34 mouse cellular contexts compared by ENCODE assay signal in the genomic region with DNA sequence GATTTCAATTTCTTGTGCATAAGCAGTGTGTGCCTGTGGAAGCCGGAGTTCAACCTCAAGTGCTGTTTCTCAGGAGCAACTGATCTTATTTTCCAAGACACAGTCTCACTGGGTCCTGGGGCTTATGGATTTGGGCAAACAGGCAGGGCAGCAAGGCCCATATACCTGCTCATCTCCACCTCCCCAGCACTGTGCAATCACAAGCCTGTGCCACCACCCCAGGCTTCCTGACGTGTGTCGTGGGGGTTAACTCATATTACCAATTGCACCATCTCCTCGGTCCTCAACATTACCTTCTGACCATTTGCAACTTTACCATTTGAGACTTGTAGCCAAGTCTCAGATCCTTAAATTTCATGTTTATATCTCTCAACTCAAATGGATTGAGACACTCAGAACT.
"Had no signal": no experiment of that assay in that cellular context is flagged by ENCODE, and none has a peak within 500 bp of the region (broad histone marks: within the 10 kb centered on the region; RNA-seq: fewer than 3 reads in every experiment).

No protein-coding gene starts in this region.

- ATAC-seq: hindbrain, embryonic 16.5 days; hindbrain, postnatal 0 days; inflammation-experienced regulatory T-cells, adult 6 months; intestine, embryonic 15.5 days; intestine, embryonic 16.5 days; intestine, postnatal 0 days had no signal

- H3K9me3 ChIP-seq: heart, embryonic 10.5 days; heart, embryonic 13.5 days; heart, embryonic 15.5 days; hindbrain, embryonic 12.5 days; hindbrain, embryonic 13.5 days; hindbrain, embryonic 15.5 days; intestine, embryonic 15.5 days had no signal

- H3K27ac ChIP-seq: heart, embryonic 10.5 days; heart, embryonic 13.5 days; heart, embryonic 15.5 days; hindbrain, embryonic 10.5 days; hindbrain, embryonic 12.5 days; hindbrain, embryonic 13.5 days; hindbrain, embryonic 14.5 days; hindbrain, embryonic 15.5 days; hindbrain, postnatal 0 days; intestine, embryonic 15.5 days; kidney, embryonic 15.5 days; kidney, postnatal 0 days; layer of hippocampus, adult 2 months had no signal

- H3K9ac ChIP-seq: heart, embryonic 12.5 days; heart, embryonic 13.5 days; heart, embryonic 15.5 days; hindbrain, embryonic 12.5 days; hindbrain, embryonic 13.5 days; hindbrain, embryonic 14.5 days; hindbrain, embryonic 15.5 days; intestine, embryonic 15.5 days; kidney, embryonic 15.5 days had no signal

- H3K4me1 ChIP-seq: heart, embryonic 10.5 days; intestine, embryonic 15.5 days had no signal

- H3K27me3 ChIP-seq: heart, embryonic 12.5 days; heart, embryonic 13.5 days; heart, embryonic 15.5 days; hindbrain, embryonic 12.5 days; hindbrain, embryonic 13.5 days; hindbrain, embryonic 15.5 days; intestine, embryonic 15.5 days; kidney, embryonic 15.5 days had no signal

- H3K4me3 ChIP-seq: heart, embryonic 10.5 days; heart, embryonic 12.5 days; heart, embryonic 13.5 days; heart, embryonic 15.5 days; hindbrain, embryonic 10.5 days; hindbrain, embryonic 12.5 days; hindbrain, embryonic 13.5 days; hindbrain, embryonic 15.5 days; intestine, embryonic 15.5 days; kidney, embryonic 15.5 days; layer of hippocampus, adult 2 months had no signal

- H3K4me2 ChIP-seq: heart, embryonic 11.5 days; heart, embryonic 12.5 days; heart, embryonic 13.5 days; heart, embryonic 15.5 days; hindbrain, embryonic 12.5 days; hindbrain, embryonic 13.5 days; hindbrain, embryonic 14.5 days; hindbrain, embryonic 15.5 days; intestine, embryonic 15.5 days; kidney, embryonic 15.5 days had no signal

- DNase-seq: heart, postnatal 10 days; heart, postnatal 14 days; heart, postnatal 36 days; kidney, adult 11 months; kidney, adult 18-20 months; kidney, adult 2 months; kidney, adult 8-10 months; kidney, adult 9 months; kidney, postnatal 10 days; kidney, postnatal 14 days; kidney, postnatal 25 days; kidney, postnatal 36 days; kidney, postnatal 4 days; layer of hippocampus, adult 9-11 months; layer of hippocampus, postnatal 36 days had no signal

- H3K36me3 ChIP-seq: heart, embryonic 10.5 days; heart, embryonic 12.5 days; heart, embryonic 13.5 days; heart, embryonic 15.5 days; hindbrain, embryonic 10.5 days; hindbrain, embryonic 12.5 days; hindbrain, embryonic 13.5 days; hindbrain, embryonic 15.5 days; intestine, embryonic 15.5 days; kidney, embryonic 15.5 days had no signal
